Mouse (Mus musculus): ENCODE data around the gene Tac4.

The Tac4 gene

GRCm38 (mm10) chr11:95315215-95315955 is 54.1 kb downstream of the Tac4 start:
- DNase-seq (ENCODE audit: low spot score), result no peak

- DNase-seq (ENCODE audit: low spot score), result no peak
These were observed 56.8 kb downstream of the Tac4 start for GRCm38 (mm10) chr11:95318116-95318515.
